Mouse (Mus musculus): ENCODE measurements around the gene Rab3a.

- TF ChIP-seq CTCF (IDR thresholded peaks at IDR 0.05; ENCODE audit: low read depth): no peak
- no peak for TF ChIP-seq EP300 (IDR thresholded peaks at IDR 0.05; ENCODE audit: low read depth)
Observed at GRCm38 (mm10) chr8:70738211-70738610, 16.3 kb upstream of the Rab3a start.
